Mouse (Mus musculus) hindbrain, embryonic 13.5 days (tissue): ENCODE results near the gene Ralgapb. TPM values are rescaled to one million over a fixed set of nuclear protein-coding genes. Genes with fewer than 3 reads are reported as not detected.

ENCODE experiments used
- ATAC-seq: fragments of 200-750 bp; cut with Nextera tagmentation; 2 replicates; pipeline ENCODE4 v1.8.0; 2017; ENCODE audit warnings: moderate TSS enrichment; ENCODE audit not compliant: low FRiP score
- H3K27ac ChIP-seq: fragments of 300-500 bp; sonication (generic); 2 replicates; pipeline ENCODE4 v1.5.1; 2015; ENCODE audit warnings: inconsistent platforms, mild to moderate bottlenecking, moderate library complexity
- H3K27me3 ChIP-seq: fragments of 300-500 bp; sonication (generic); 2 replicates; pipeline ENCODE4 v1.6.1; 2015; ENCODE audit warnings: mild to moderate bottlenecking, inconsistent platforms
- H3K36me3 ChIP-seq: fragments of 300-500 bp; sonication (generic); 2 replicates; pipeline ENCODE4 v1.6.1; 2015; ENCODE audit warnings: mild to moderate bottlenecking, inconsistent platforms
- H3K4me1 ChIP-seq: fragments of 300-500 bp; sonication (generic); replicated peaks from 2 replicates; pipeline ENCODE4 v1.6.1; 2015; ENCODE audit warnings: inconsistent platforms
- H3K4me2 ChIP-seq: fragments of 300-500 bp; sonication (generic); 2 replicates; pipeline ENCODE4 v1.6.1; 2015; ENCODE audit warnings: inconsistent platforms, mild to moderate bottlenecking, moderate library complexity
- H3K4me3 ChIP-seq: fragments of 300-500 bp; sonication (generic); 2 replicates; pipeline ENCODE4 v1.5.1; 2015; ENCODE audit warnings: mild to moderate bottlenecking, inconsistent platforms
- H3K9ac ChIP-seq: fragments of 300-500 bp; sonication (generic); 2 replicates; pipeline ENCODE4 v1.6.1; 2015; ENCODE audit warnings: mild to moderate bottlenecking, inconsistent platforms
- H3K9me3 ChIP-seq: fragments of 300-500 bp; sonication (generic); 2 replicates; pipeline ENCODE4 v1.6.1; 2016; ENCODE audit warnings: inconsistent platforms
- WGBS: fragments of 180-500 bp; shearing (Covaris S2); methylation state at CpG from one replicate; pipeline ENCODE4 v1.1.7; 2015; 5-methylcytosine and 5-hydroxymethylcytosine counted together
- polyA plus RNA-seq: library from polyadenylated mRNA; unstranded; fragments of >200 nt; fragmentation: Nextera tagmentation; extraction: Ambion mirVana; gene quantifications from 2 replicates; pipeline ENCODE4 v1.2.1, GENCODE M21; 2015

Ralgapb gene
- polyA plus RNA-seq, 1 experiment from 2014 or later = 22.8 TPM

DNA sequence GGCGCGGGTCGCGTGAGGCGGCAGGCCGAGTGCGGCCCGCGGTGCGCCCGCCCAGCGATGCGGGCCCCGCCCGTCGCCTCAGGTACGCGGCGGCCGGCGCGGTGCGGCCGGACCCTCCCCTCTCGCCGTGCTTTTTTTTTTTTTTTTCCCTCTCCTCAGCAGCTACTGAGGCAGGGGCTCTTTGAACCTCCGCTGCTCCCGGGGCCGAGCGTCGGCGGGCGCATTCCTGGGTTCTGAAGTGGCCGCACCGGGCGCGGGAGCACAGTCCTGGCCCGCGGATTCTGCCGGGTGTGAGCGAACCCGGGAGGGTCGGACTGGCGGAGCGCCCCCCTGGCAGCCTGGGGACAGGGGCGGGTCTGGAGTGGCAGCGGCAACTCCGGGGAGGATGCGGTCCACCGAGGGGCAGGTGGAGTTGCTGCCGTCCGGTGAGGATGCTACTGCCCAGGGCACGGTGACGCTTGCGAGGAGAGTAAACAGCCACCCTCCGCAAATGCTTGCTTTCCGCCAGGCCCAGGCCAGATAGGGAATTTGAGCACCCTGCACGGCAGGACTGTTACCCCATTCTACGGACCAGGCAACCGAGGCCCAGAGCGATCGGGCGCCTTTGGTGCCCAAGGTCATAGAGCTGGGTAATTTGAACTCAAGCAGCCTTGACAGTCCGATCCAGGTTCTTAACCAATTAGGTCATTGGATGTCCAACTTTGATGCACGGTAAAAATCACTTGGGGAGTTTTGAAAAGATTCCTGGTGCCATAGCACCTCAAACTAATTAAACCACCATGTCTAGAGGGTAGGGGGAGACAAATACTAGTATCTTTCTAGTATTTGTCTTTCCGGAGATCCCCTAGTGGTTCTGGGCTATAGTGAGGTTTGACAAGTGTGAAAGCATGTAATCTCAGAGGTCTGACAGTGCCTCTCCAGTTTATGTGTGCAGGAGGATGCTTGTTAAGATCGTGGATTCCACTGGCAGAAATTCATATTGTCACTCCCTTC, 670 bp downstream of the Ralgapb start:
- peak overlapping the region; percentile 96 for H3K4me2 ChIP-seq
- peak; percentile 52 for ATAC-seq
- H3K4me3 ChIP-seq = peak overlapping the region; percentile 80
- H3K9me3 ChIP-seq = no peaks in the 10 kb centered on the region
- H3K27ac ChIP-seq = peak overlapping the region; percentile 96
- peak overlapping the region; percentile 88 for H3K9ac ChIP-seq
- no peaks in the 10 kb centered on the region for H3K27me3 ChIP-seq
- H3K4me1 ChIP-seq = peaks cover 37% of the 10 kb centered on the region
- 3% methylated on average over 47 of the region's 67 CpGs for WGBS
- H3K36me3 ChIP-seq = no peaks in the 10 kb centered on the region

DNA sequence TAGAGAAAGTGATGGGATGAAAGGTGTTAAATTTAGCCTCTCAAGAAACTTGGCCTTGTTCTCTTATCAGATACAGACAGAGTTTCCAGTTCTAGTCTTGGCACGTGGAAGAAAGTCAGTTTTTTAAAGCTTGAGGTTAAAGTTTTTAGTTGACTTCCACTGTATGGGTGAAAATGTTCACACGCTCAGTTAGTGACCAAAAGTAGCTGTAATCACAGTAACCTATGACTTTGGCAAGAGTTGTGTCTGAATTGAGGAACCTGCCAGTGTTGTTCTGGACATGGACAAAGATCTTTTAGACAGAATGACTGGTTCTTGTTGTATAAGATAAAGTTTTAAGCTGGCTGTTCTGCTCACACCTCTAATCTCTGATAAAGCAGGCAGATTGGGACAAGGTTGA, 3.6 kb downstream of the Ralgapb start:
- no peak overlapping the region for H3K4me3 ChIP-seq
- H3K4me2 ChIP-seq = no peak overlapping the region
- no peak overlapping the region for H3K27ac ChIP-seq
- WGBS = 93% methylated on average over 2 of the region's 2 CpGs
- H3K27me3 ChIP-seq = no peaks in the 10 kb centered on the region
- no peaks in the 10 kb centered on the region for H3K9me3 ChIP-seq
- ATAC-seq = no peak
- peaks cover 37% of the 10 kb centered on the region for H3K4me1 ChIP-seq
- no peaks in the 10 kb centered on the region for H3K36me3 ChIP-seq
- H3K9ac ChIP-seq = no peak overlapping the region

DNA sequence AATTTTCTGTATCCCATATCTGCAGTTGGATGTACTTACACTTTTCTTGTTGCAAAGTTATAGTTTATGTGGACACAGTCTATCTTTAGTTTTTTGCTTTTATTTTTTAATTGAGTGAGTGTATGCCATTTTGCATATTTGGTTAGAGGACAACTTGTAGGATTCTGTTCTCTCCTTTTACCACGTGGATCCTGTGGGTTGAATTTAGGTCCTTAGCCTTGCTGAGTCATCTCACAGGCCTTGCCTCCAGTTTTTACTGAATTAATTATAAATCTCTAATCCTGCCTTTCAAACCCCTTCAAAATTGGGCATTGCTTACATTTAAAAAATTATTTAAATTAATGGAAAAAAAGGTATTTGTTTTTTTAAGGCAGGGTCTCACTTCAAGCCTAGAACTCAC, 6.2 kb downstream of the Ralgapb start:
- no peaks in the 10 kb centered on the region for H3K9me3 ChIP-seq
- no peaks in the 10 kb centered on the region for H3K36me3 ChIP-seq
- no peak overlapping the region for H3K4me2 ChIP-seq
- no peak for ATAC-seq
- no peak overlapping the region for H3K9ac ChIP-seq
- H3K27me3 ChIP-seq = no peaks in the 10 kb centered on the region
- H3K4me3 ChIP-seq = no peak overlapping the region
- WGBS = 85% methylated on average over 1 of the region's 1 CpGs
- no peak overlapping the region for H3K27ac ChIP-seq
- H3K4me1 ChIP-seq = peaks cover 25% of the 10 kb centered on the region

- Histone ChIP-seq H3K27me3 (no peaks in the 10 kb centered on the region), H3K27ac (no peak overlapping the region), H3K36me3 (peaks cover 12% of the 10 kb centered on the region), H3K4me3 (no peak overlapping the region), H3K4me2 (no peak overlapping the region), H3K9ac (no peak overlapping the region), H3K4me1 (peaks cover 3% of the 10 kb centered on the region), H3K9me3 (no peaks in the 10 kb centered on the region)
- no peak for ATAC-seq
- WGBS = 86% methylated on average over 1 of the region's 1 CpGs
Measured at GRCm38 (mm10) chr2:158418663-158419062, 9.0 kb downstream of the Ralgapb start.

DNA sequence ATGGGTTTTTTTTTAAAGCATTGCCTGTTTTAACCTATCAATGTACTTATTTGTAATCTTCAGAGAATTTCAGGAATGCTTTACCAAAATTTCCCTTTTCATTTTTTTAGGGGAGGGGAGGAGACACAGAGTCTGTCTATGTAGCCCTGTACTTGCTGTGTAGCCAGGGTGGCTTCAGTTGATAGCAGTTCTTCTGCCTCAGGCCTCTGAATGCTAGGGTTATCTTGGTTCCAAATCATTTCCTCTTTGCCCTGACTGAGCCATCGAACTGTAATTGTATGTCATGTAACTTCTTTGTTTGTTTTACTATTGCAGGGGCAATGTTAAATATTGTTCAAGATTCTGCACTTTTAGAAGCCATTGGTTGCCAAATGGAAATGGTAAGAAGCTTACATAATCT, 36.2 kb downstream of the Ralgapb start:
- H3K9me3 ChIP-seq = no peaks in the 10 kb centered on the region
- ATAC-seq = no peak
- H3K27ac ChIP-seq = no peak overlapping the region
- no peak overlapping the region for H3K4me2 ChIP-seq
- H3K4me3 ChIP-seq = no peak overlapping the region
- H3K36me3 ChIP-seq = peaks cover 54% of the 10 kb centered on the region
- WGBS = 83% methylated on average over 1 of the region's 1 CpGs
- H3K27me3 ChIP-seq = no peaks in the 10 kb centered on the region
- H3K4me1 ChIP-seq = no peaks in the 10 kb centered on the region
- H3K9ac ChIP-seq = no peak overlapping the region

- Histone ChIP-seq H3K4me1 (no peaks in the 10 kb centered on the region), H3K4me3 (no peak overlapping the region), H3K36me3 (peaks cover 69% of the 10 kb centered on the region), H3K27ac (peak overlapping the region; percentile 35; the same call in 1 of the 2 replicates), H3K9me3 (no peaks in the 10 kb centered on the region), H3K9ac (no peak overlapping the region), H3K4me2 (no peak overlapping the region), H3K27me3 (no peaks in the 10 kb centered on the region)
- no peak for ATAC-seq
- WGBS = 69% methylated on average over 7 of the region's 7 CpGs
Measured at GRCm38 (mm10) chr2:158449845-158450244, 40.2 kb downstream of the Ralgapb start.

GRCm38 (mm10) chr2:158456451-158456850, 46.8 kb downstream of the Ralgapb start:
- no peak for ATAC-seq
- Histone ChIP-seq H3K4me2 (no peak overlapping the region), H3K9ac (no peak overlapping the region), H3K4me3 (no peak overlapping the region), H3K27ac (no peak overlapping the region), H3K4me1 (no peaks in the 10 kb centered on the region), H3K9me3 (no peaks in the 10 kb centered on the region), H3K36me3 (peaks cover 77% of the 10 kb centered on the region), H3K27me3 (no peaks in the 10 kb centered on the region)
- WGBS = 93% methylated on average over 4 of the region's 4 CpGs

DNA sequence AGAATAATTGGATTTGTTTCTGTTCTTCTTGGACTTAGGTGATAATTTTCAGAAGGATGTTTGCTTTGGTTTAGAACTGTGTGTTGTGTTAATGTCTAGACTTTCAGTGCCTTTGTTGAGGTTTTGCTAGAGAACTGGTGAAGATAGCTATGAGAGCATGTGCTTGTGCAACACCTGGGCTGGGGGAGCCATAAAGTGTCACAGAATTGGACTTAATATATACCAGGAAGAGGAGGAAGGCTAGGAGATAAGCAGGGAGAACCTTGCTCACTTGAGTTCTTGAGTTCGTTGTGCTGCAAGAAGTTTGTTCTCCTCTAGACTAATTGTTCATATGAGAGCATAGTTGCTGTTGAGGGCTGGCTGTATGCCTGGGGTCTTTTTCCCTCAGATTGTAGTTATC, 48.0 kb downstream of the Ralgapb start:
- Histone ChIP-seq H3K9me3 (no peaks in the 10 kb centered on the region), H3K4me2 (no peak overlapping the region), H3K27me3 (no peaks in the 10 kb centered on the region), H3K27ac (no peak overlapping the region), H3K4me3 (no peak overlapping the region), H3K9ac (no peak overlapping the region), H3K4me1 (no peaks in the 10 kb centered on the region), H3K36me3 (peaks cover 77% of the 10 kb centered on the region)
- ATAC-seq = no peak
- WGBS = 96% methylated on average over 1 of the region's 1 CpGs

DNA sequence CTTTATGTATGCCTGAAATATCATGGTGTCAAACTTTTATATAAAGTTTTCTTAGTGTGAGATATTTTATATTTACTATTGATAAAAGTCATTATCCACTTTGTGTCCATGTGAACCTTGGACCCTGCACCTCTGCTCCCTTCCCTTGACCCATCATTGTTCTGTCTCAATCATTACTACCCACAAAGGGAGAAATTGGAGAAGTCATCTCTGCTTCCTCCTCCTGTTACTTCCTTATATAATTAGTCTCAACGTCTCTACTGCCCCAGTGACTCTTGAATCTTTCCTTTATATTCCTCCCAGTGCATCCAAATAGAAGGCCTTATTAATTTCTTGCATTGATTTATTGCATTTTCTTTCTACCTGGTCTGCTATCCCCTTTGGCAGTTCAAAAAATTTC, 52.8 kb downstream of the Ralgapb start:
- Histone ChIP-seq H3K4me3 (no peak overlapping the region), H3K4me2 (no peak overlapping the region), H3K9me3 (no peaks in the 10 kb centered on the region), H3K4me1 (no peaks in the 10 kb centered on the region), H3K9ac (no peak overlapping the region), H3K27me3 (no peaks in the 10 kb centered on the region), H3K36me3 (peaks cover 82% of the 10 kb centered on the region), H3K27ac (no peak overlapping the region)
- WGBS = 70% methylated on average over 1 of the region's 1 CpGs
- ATAC-seq = no peak

GRCm38 (mm10) chr2:158474159-158474558, 64.5 kb downstream of the Ralgapb start:
- Histone ChIP-seq H3K36me3 (peaks cover 72% of the 10 kb centered on the region), H3K4me1 (no peaks in the 10 kb centered on the region), H3K27me3 (no peaks in the 10 kb centered on the region), H3K4me2 (no peak overlapping the region), H3K27ac (no peak overlapping the region), H3K9ac (no peak overlapping the region), H3K4me3 (no peak overlapping the region), H3K9me3 (no peaks in the 10 kb centered on the region)
- ATAC-seq = no peak
- 98% methylated on average over 1 of the region's 1 CpGs for WGBS

DNA sequence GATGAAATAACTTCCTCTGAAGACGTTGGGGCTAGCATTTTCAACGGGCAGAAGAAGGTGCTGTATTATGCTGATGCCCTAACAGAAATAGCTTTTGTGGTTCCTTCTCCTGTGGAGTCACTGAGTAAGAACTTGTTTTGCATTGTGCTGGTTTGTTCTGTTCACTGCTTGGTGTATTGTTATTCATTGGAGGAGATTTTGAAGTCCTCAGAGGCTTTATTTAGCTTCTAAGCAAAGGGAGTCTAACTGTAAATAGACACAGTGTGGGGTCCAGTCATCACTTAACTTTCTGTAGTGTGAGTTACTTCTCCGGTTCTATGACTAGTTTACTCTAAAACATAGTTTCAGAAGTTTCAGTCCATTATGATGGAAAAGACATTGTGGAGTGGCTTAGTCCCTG, 68.0 kb downstream of the Ralgapb start:
- no peak overlapping the region for H3K9ac ChIP-seq
- no peaks in the 10 kb centered on the region for H3K9me3 ChIP-seq
- H3K27me3 ChIP-seq = no peaks in the 10 kb centered on the region
- H3K27ac ChIP-seq = no peak overlapping the region
- H3K36me3 ChIP-seq = peaks cover 79% of the 10 kb centered on the region
- H3K4me2 ChIP-seq = no peak overlapping the region
- WGBS = 75% methylated on average over 3 of the region's 3 CpGs
- no peak for ATAC-seq
- H3K4me1 ChIP-seq = no peaks in the 10 kb centered on the region
- no peak overlapping the region for H3K4me3 ChIP-seq

DNA sequence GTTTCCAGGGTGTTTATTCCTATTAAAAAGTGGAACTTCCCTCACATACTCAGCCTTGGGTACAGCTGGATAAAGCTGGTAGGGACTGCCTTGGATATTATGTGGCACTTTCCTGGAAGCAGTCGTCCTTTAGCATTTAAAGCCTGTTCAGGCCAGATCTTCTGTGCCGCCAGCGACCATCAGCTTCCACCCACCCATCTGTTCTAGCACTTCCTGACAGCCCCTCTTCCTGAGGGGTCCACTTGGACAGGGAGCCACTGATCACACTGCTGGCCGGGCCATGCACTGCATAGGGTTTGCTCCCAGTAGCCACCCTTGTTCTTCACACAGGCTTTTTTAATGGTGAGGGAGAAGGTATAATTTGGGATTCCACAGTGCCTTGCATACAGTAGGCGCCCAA, 88.8 kb downstream of the Ralgapb start:
- no peak overlapping the region for H3K27ac ChIP-seq
- H3K9ac ChIP-seq = no peak overlapping the region
- no peaks in the 10 kb centered on the region for H3K4me1 ChIP-seq
- ATAC-seq = no peak
- H3K36me3 ChIP-seq = peaks cover 65% of the 10 kb centered on the region
- H3K4me2 ChIP-seq = no peak overlapping the region
- WGBS = 85% methylated on average over 5 of the region's 5 CpGs
- no peak overlapping the region for H3K4me3 ChIP-seq
- no peaks in the 10 kb centered on the region for H3K9me3 ChIP-seq
- H3K27me3 ChIP-seq = no peaks in the 10 kb centered on the region
